Mouse (Mus musculus) left cerebral cortex, postnatal 25 days (tissue): Measurements from ENCODE around the gene Apeh. TPM values are rescaled to one million over a fixed set of nuclear protein-coding genes. Genes with fewer than 3 reads are reported as not detected.

Experiments
- microRNA-seq, 2 experiments: library from miRNA; unstranded; fragments of <30 nt; microRNA quantifications; one replicate each; pipeline ENCODE4 v1.2.0; 2022
- total RNA-seq, 2 experiments: library from RNA; stranded (reverse); gene quantifications; 2 replicates each; pipeline ENCODE4 v1.2.3; 2021

Apeh gene
- total RNA-seq, 2 experiments from 2014 or later: 29.8 to 36.9 TPM

Small RNA genes lying within 50 kb of the gene (microRNA-seq; reads per million reads assigned to microRNA genes)
- gene Gm47303 (0 reads per million in 2 experiments), gene Mir7088 (0 reads per million in 2 experiments)

Other genes with a start within 250 kb of the Apeh start
- 10 to 100 TPM; 57.0 to 65.0 TPM for gene Rbm6, start 221.4 kb downstream of the Apeh start, total RNA-seq
- 10 to 100 TPM; 22.2 to 25.4 TPM for gene Mon1a, start 206.5 kb downstream of the Apeh start, total RNA-seq
- 1 to 10 TPM in 1 of 2 experiments, under 1 TPM in 1; 0.69 to 1.3 TPM for gene Mst1r, start 187.7 kb downstream of the Apeh start, total RNA-seq
- gene Actl11, start 166.1 kb downstream of the Apeh start, total RNA-seq: not detected
- gene Camkv, start 158.9 kb downstream of the Apeh start, total RNA-seq: 100 to 1,000 TPM; 352 to 354 TPM
- 10 to 100 TPM in 1 of 2 experiments, 1 to 10 TPM in 1; 9.5 to 14.9 TPM for gene Traip, start 144.5 kb downstream of the Apeh start, total RNA-seq
- gene Uba7, start 119.1 kb downstream of the Apeh start, total RNA-seq: 1 to 10 TPM; 3.1 to 4.6 TPM
- gene Gm20661, start 111.5 kb downstream of the Apeh start, total RNA-seq: not detected
- 1 to 10 TPM; 3.9 to 4.0 TPM for gene Inka1, start 108.7 kb downstream of the Apeh start, total RNA-seq
- 1 to 10 TPM; 1.5 to 1.9 TPM for gene Cdhr4, start 102.1 kb downstream of the Apeh start, total RNA-seq
- gene Gm20662, start 98.3 kb downstream of the Apeh start, total RNA-seq: 1 to 10 TPM; 3.7 to 4.4 TPM
- gene Ip6k1, start 92.1 kb downstream of the Apeh start, total RNA-seq: 100 to 1,000 TPM; 185 to 190 TPM
- gene Gmppb, start 45.4 kb downstream of the Apeh start, total RNA-seq: 10 to 100 TPM; 16.7 to 17.5 TPM
- 1 to 10 TPM; 1.7 to 2.2 TPM for gene Amigo3, start 41.4 kb downstream of the Apeh start, total RNA-seq
- gene Mst1, start 14.2 kb downstream of the Apeh start, total RNA-seq: not detected
- gene Rnf123, start 11.3 kb downstream of the Apeh start, total RNA-seq: 10 to 100 TPM; 81.9 to 88.7 TPM
- gene Bsn, start 95.8 kb upstream of the Apeh start, total RNA-seq: 100 to 1,000 TPM; 261 to 275 TPM
- 10 to 100 TPM; 94.7 to 97.9 TPM for gene Dag1, start 169.4 kb upstream of the Apeh start, total RNA-seq
- gene Nicn1, start 195.8 kb upstream of the Apeh start, total RNA-seq: 100 to 1,000 TPM; 113 to 121 TPM
- gene Amt, start 202.2 kb upstream of the Apeh start, total RNA-seq: 10 to 100 TPM; 31.1 to 35.0 TPM
- 100 to 1,000 TPM; 165 to 175 TPM for gene Rhoa, start 211.5 kb upstream of the Apeh start, total RNA-seq
- gene Tcta, start 211.6 kb upstream of the Apeh start, total RNA-seq: 10 to 100 TPM; 33.2 to 34.6 TPM
- gene Gpx1, start 244.3 kb upstream of the Apeh start, total RNA-seq: 100 to 1,000 TPM; 104 to 106 TPM